Mouse (Mus musculus) limb, embryonic 15.5 days (tissue): ENCODE data around the gene Tnpo3. TPM values are rescaled to one million over a fixed set of nuclear protein-coding genes. Genes with fewer than 3 reads are reported as not detected.

ENCODE experiments used
- ATAC-seq: fragments of 200-750 bp; cut with Nextera tagmentation; 2 replicates; pipeline ENCODE4 v1.8.0; 2017; ENCODE audit warnings: low read depth, moderate TSS enrichment; ENCODE audit not compliant: insufficient number of reproducible peaks, low FRiP score, low TSS enrichment
- H3K27ac ChIP-seq: fragments of 300-500 bp; sonication (generic); 2 replicates; pipeline ENCODE4 v1.5.1; 2015; ENCODE audit warnings: moderate library complexity, mild to moderate bottlenecking, inconsistent platforms
- H3K27me3 ChIP-seq: fragments of 300-500 bp; sonication (generic); 2 replicates; pipeline ENCODE4 v1.6.1; 2015; ENCODE audit warnings: inconsistent platforms
- H3K36me3 ChIP-seq: fragments of 300-500 bp; sonication (generic); 2 replicates; pipeline ENCODE4 v1.6.1; 2015; ENCODE audit warnings: inconsistent platforms
- H3K4me1 ChIP-seq: fragments of 300-500 bp; sonication (generic); 2 replicates; pipeline ENCODE4 v1.6.1; 2015; ENCODE audit warnings: inconsistent platforms
- H3K4me2 ChIP-seq: fragments of 300-500 bp; sonication (generic); 2 replicates; pipeline ENCODE4 v1.6.1; 2015; ENCODE audit warnings: mild to moderate bottlenecking, inconsistent platforms
- H3K4me3 ChIP-seq: fragments of 300-500 bp; sonication (generic); 2 replicates; pipeline ENCODE4 v1.5.1; 2015; ENCODE audit warnings: mild to moderate bottlenecking, inconsistent platforms
- H3K9ac ChIP-seq: fragments of 300-500 bp; sonication (generic); 2 replicates; pipeline ENCODE4 v1.6.1; 2015; ENCODE audit warnings: inconsistent platforms
- H3K9me3 ChIP-seq: fragments of 300-500 bp; sonication (generic); 2 replicates; pipeline ENCODE4 v1.6.1; 2016; ENCODE audit warnings: inconsistent platforms
- WGBS: fragments of 180-500 bp; shearing (Covaris S2); methylation state at CpG from one replicate; pipeline ENCODE4 v1.1.7; 2015; 5-methylcytosine and 5-hydroxymethylcytosine counted together
- polyA plus RNA-seq: library from polyadenylated mRNA; unstranded; fragments of >200 nt; fragmentation: Nextera tagmentation; extraction: Ambion mirVana; gene quantifications from 2 replicates; pipeline ENCODE4 v1.2.1, GENCODE M21; 2015

The Tnpo3 gene
- polyA plus RNA-seq, 1 experiment from 2014 or later, result 80.0 TPM

DNA sequence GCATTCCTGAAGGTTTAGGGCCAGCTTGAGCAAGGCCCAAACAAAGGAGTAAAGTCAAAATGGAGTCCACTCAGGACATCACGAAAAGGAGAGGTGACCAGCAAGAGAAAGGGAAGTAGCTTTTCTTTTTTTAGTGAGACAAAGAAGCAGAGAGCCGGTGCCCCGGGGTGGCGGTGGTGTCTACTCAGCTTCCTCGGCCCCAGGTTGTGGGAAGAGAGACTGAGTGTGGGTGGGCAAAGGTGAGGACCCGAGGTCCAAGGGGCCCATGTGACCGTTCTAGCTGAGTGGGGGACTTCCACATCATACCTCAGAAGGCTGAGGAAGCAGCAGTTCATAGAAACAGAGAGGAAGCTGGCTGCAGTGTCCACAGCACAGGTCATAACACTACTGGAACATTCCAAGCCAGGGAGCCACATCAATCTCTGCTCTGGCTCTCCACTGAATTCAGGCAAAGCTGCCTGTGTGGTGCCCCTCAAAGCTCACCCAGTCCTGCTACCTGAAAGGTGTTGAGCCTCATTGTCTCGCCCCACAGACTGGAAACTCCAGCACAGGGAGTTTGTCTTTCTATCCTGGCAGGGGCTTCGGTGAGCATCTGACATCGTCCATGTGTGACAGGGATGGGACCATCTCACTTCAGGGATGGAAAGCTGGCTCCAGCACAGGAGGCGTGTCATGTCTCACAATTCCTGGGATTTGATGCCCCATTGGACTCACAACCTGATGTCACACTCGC lies 86.2 kb downstream of the Tnpo3 start:
- H3K27me3 ChIP-seq, result peaks cover 26% of the 10 kb centered on the region
- H3K9me3 ChIP-seq, result no peaks in the 10 kb centered on the region
- no peak overlapping the region for H3K9ac ChIP-seq
- WGBS, result 67% methylated on average over 12 of the region's 12 CpGs
- peaks cover 26% of the 10 kb centered on the region for H3K4me1 ChIP-seq
- H3K36me3 ChIP-seq, result no peaks in the 10 kb centered on the region
- H3K4me2 ChIP-seq, result no peak overlapping the region
- ATAC-seq, result no peak
- no peak overlapping the region for H3K27ac ChIP-seq
- H3K4me3 ChIP-seq, result no peak overlapping the region

DNA sequence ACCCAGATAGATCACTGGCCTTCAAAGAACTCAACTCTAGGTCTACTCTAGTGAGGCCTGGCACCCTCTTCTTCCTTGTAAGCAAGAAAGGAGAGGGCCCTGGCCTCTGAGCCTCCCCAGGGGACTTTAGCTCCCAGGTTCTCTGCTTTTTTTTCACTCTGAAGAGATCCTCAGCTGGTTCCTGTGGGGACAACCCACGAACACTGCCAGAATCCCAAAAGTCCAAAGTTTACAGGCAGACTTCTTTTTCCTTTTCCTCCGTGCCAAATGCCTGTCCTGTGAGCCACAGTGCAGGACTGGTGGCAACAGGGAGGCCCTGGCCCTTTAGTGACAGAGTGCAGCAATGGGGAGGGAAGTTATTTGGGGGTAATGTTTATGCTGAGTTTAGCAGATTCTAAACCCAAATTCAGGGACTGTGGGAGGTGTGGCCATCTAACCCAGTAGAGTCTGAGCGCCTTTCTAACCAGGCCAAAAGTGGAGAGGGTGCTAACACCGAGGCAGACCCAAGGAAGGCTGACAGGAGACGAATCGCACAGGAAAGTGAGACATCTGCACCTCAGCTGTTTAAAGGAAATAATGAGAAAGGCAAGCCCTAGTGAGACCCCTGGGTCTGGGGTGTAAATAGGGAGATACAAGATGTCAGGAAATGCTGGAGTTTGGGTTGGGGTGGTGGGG lies 86.9 kb downstream of the Tnpo3 start:
- H3K9me3 ChIP-seq, result no peaks in the 10 kb centered on the region
- no peak for ATAC-seq
- H3K9ac ChIP-seq, result no peak overlapping the region
- H3K36me3 ChIP-seq, result no peaks in the 10 kb centered on the region
- H3K4me2 ChIP-seq, result no peak overlapping the region
- 55% methylated on average over 6 of the region's 6 CpGs for WGBS
- H3K4me1 ChIP-seq, result peaks cover 19% of the 10 kb centered on the region
- H3K27ac ChIP-seq, result no peak overlapping the region
- H3K4me3 ChIP-seq, result no peak overlapping the region
- peaks cover 19% of the 10 kb centered on the region for H3K27me3 ChIP-seq

DNA sequence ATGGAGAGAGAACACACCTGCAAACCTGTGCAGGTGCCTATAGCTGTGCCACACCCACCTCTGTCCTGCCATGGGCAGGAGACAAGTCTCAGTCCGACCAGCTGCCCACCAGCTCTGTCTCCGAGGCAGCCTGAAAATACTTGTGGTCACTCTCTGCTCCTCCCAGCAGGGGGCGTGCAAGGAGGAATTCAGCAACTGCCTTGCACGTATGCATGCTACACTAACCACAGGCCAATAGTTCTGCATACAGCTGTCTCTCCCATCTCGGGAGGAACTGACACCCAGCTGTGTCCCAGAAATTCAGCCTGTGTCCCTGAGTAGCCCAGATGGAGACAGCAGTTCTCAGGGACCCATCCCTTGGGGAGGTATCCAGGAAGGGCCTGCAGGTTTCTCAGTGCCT lies 92.5 kb downstream of the Tnpo3 start:
- no peak overlapping the region for H3K27ac ChIP-seq
- ATAC-seq, result no peak
- H3K9ac ChIP-seq, result no peak overlapping the region

DNA sequence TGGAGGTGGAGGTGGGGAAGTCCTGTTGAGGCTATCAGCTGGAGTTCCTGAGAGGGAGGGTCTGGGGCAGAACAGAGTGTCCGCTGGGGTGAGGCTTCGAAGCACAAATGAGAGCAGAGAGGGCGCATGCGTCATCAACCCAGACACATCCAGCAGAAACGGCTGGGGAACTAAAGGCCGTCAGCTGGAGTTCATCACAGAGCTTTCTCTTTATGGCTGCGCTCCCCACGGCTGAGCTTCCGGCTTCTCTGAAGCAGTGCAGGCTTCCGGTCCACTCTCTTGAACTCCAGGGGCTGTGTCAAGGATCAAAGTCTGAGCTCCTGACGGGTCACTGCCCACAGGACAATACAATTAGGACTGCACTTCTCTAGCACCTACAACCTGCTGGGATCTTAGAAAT lies 96.4 kb downstream of the Tnpo3 start:
- H3K4me3 ChIP-seq, result peak overlapping the region; percentile 19
- H3K36me3 ChIP-seq, result no peaks in the 10 kb centered on the region
- no peaks in the 10 kb centered on the region for H3K27me3 ChIP-seq
- peak overlapping the region; percentile 37 for H3K4me2 ChIP-seq
- 0 out of 2 replicates have a peak overlapping the region, but pooled peaks have one; percentile 14 for H3K9ac ChIP-seq
- H3K27ac ChIP-seq, result peak overlapping the region; percentile 50; the same call in 1 of the 2 replicates
- peak; percentile 48; the same call in 1 of the 2 replicates for ATAC-seq
- 1% methylated on average over 11 of the region's 11 CpGs for WGBS
- no peaks in the 10 kb centered on the region for H3K9me3 ChIP-seq
- H3K4me1 ChIP-seq, result peaks cover 15% of the 10 kb centered on the region

More for the DNA sequence above, 92.5 kb downstream of the Tnpo3 start:
- no peak overlapping the region for H3K4me3 ChIP-seq
- H3K4me2 ChIP-seq, result no peak overlapping the region
- H3K27me3 ChIP-seq, result no peaks in the 10 kb centered on the region
- no peaks in the 10 kb centered on the region for H3K36me3 ChIP-seq
- 12% methylated on average over 5 of the region's 5 CpGs for WGBS
- H3K9me3 ChIP-seq, result no peaks in the 10 kb centered on the region
- peaks cover 6% of the 10 kb centered on the region for H3K4me1 ChIP-seq

DNA sequence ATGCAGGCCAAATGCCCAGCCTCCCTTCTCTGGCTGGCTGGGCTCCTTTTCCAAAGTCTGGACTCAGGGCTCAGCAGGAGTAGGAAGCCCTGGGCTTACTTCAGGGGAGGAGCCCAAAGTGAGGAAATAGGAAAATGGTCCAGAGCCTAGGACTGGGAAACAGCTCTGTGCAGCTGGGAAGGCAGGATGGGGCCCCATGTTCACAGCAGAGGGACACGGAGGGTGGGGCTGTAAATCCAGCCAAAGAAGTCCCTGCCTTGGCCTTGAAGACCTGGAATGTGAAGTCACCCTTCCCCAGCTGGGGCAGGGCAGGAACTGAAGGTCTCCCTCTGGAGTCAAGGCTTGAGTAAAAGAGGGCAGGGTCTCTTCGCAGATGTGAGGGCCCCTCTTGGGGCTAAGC lies 100.6 kb downstream of the Tnpo3 start:
- Histone ChIP-seq H3K4me3 (no peak overlapping the region), H3K4me2 (no peak overlapping the region), H3K27ac (peak overlapping the region; percentile 43; the same call in 1 of the 2 replicates), H3K36me3 (no peaks in the 10 kb centered on the region), H3K27me3 (no peaks in the 10 kb centered on the region), H3K4me1 (peaks cover 40% of the 10 kb centered on the region), H3K9ac (no peak overlapping the region), H3K9me3 (no peaks in the 10 kb centered on the region)
- ATAC-seq, result peak; percentile 64; the same call in 1 of the 2 replicates
- 24% methylated on average over 2 of the region's 2 CpGs for WGBS

DNA sequence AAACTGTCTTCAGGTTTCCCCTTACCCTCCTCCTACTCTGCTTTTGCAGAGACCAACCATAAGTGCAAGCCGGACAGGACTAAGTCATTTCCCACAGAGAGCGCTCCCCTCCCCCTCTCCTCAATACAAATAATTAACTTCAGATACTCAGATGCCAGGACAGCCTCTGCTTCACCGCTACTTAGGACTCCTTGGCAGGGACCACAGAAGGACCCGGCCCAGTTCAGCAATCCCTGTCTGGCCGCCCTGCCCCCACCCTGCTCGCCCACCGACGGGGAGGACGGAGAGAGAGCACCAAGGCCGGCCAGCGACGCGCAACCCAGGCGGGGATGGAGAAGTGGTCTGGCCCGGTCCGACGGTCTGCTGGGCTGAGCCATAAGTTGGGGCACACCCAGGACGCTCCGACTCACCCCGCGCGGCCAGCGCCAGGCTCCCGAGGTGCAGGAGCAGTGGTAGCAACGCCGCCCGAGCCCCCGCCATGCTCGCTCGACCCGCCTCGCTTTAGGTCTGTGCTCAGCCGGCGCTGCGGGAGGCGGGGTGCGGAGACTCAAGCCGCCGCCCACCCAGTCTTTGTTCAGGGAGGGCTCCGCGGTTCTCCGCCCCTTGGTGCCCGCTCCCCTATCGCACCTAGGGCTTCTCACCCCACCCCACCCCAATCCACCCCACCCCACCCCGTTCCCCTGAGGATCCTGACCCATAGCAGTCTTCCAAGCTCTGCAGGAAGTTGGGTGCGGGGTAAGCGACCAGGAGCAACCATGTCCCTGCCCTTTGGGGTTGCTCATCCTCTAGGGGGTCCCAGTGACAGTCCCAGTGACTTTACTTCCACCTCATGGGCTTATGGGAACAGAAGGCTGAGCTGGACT lies 102.0 kb downstream of the Tnpo3 start, which contains the start of gene Kcp:
TSS of gene Kcp (minus strand) at position 506 of the 863 bp plus-strand sequence.
- Histone ChIP-seq H3K27ac (peak within 1 kb of the TSS; percentile 18; the same call in 1 of the 2 replicates), H3K9ac (peak within 1 kb of the TSS; percentile 41), H3K4me2 (peak within 1 kb of the TSS; percentile 73), H3K36me3 (peaks cover 2% of the 10 kb centered on the region; the same call in 1 of the 2 replicates), H3K9me3 (no peaks in the 10 kb centered on the region), H3K4me3 (peak within 1 kb of the TSS; percentile 55), H3K27me3 (no peaks in the 10 kb centered on the region), H3K4me1 (peaks cover 34% of the 10 kb centered on the region)
- 0 out of 2 replicates have a peak, but pooled peaks have one; percentile 38 for ATAC-seq
- under 1% methylated on average over 47 of the region's 47 CpGs for WGBS

DNA sequence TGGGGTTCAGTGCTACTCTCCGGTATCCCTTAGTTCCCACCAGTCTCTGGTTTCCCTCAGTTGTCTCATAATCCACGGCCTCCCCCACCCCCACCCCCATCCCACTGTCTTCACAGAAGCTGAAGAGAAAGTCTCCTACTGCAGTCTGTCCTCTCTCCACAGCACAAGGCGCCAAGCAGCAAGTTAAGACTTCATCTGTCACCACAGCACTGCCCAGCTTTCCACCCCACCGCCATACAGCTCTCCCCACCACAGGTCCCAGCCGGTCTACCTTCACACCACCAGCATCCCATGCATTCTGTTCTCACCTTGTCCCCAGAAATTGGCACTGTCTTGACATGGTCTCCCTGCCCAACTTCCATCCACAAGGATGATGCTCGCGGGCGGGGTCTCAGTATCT lies 102.9 kb downstream of the Tnpo3 start:
- H3K27me3 ChIP-seq, result no peaks in the 10 kb centered on the region
- H3K36me3 ChIP-seq, result peaks cover 4% of the 10 kb centered on the region; the same call in 1 of the 2 replicates
- peak overlapping the region; percentile 11; the same call in 1 of the 2 replicates for H3K9ac ChIP-seq
- ATAC-seq, result no peak
- 14% methylated on average over 8 of the region's 8 CpGs for WGBS
- no peaks in the 10 kb centered on the region for H3K9me3 ChIP-seq
- peak overlapping the region; percentile 55 for H3K4me3 ChIP-seq
- H3K4me1 ChIP-seq, result peaks cover 34% of the 10 kb centered on the region
- no peak overlapping the region for H3K27ac ChIP-seq
- H3K4me2 ChIP-seq, result peak overlapping the region; percentile 73

DNA sequence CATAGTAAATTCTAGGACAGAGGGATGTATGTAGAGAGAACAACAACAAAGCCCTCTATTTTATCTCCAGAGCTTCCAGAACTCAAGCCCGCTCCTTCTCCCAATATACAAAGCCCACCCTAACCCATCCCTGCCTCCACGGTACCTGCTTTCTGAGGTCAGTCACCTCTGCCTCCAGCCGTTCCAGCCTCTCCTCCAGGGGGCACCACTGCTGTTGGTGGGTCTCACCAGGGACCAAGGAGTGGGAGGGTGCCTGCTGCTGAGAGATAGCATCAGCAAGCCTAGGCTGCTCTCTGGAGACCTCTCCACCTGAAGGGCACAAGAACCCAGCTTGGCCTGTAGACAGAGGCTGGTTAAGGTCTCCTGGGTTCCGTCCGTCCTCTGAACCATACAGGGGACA lies 104.2 kb downstream of the Tnpo3 start:
- Histone ChIP-seq H3K27ac (no peak overlapping the region), H3K9ac (no peak overlapping the region), H3K4me2 (no peak overlapping the region), H3K27me3 (no peaks in the 10 kb centered on the region), H3K9me3 (no peaks in the 10 kb centered on the region), H3K4me3 (no peak overlapping the region), H3K36me3 (peaks cover 4% of the 10 kb centered on the region; the same call in 1 of the 2 replicates), H3K4me1 (peaks cover 34% of the 10 kb centered on the region)
- 90% methylated on average over 5 of the region's 5 CpGs for WGBS
- no peak for ATAC-seq

DNA sequence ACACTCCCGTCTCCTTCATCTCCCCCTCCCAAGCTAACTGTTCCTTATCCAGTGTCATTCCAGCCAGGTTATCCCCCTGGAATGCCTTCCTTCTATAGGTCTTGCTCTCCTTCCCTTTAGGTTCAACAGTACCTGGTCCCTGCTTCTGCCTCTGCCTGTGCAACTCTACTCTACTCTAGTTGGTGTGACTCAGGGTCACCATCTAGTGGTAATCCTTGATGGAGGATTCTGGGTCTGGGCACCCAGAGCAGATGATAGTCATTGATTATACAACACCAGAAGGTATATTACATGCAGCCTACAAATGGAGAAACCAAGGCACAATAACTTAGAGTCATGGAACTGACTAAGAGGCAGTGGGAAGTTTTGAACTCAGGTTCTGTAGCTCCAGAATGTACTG lies 108.1 kb downstream of the Tnpo3 start:
- H3K9ac ChIP-seq, result no peak overlapping the region
- no peak overlapping the region for H3K4me3 ChIP-seq
- peaks cover 4% of the 10 kb centered on the region for H3K27me3 ChIP-seq
- peaks cover 16% of the 10 kb centered on the region; the same call in 1 of the 2 replicates for H3K36me3 ChIP-seq
- H3K4me2 ChIP-seq, result no peak overlapping the region
- no peak for ATAC-seq
- H3K4me1 ChIP-seq, result peaks cover 9% of the 10 kb centered on the region; the same call in 1 of the 2 replicates
- H3K9me3 ChIP-seq, result no peaks in the 10 kb centered on the region
- no peak overlapping the region for H3K27ac ChIP-seq
- 96% methylated on average over 1 of the region's 1 CpGs for WGBS

DNA sequence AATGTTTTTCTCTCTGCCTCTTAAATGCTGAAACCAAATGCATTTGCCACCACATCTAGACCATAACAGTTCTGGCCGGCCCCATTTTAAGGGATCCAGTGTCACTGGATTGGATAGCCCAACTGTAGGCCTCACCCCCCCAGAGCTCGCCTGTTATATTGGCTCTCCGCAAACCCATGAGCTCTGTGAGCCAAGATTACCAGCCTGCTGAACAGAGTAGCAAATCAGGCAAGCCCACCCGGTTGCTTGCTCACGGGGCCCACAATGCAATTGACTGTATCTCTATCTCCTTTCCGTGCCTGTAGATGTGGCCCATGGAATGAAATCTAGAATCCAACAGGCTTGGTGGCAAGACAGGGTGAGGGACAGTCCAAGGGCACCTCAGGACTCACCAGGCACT lies 108.9 kb downstream of the Tnpo3 start:
- Histone ChIP-seq H3K36me3 (peaks cover 23% of the 10 kb centered on the region), H3K4me3 (no peak overlapping the region), H3K4me1 (peaks cover 3% of the 10 kb centered on the region; the same call in 1 of the 2 replicates), H3K27ac (no peak overlapping the region), H3K9me3 (no peaks in the 10 kb centered on the region), H3K9ac (no peak overlapping the region), H3K27me3 (peaks cover 10% of the 10 kb centered on the region), H3K4me2 (no peak overlapping the region)
- no peak for ATAC-seq
- 90% methylated on average over 6 of the region's 6 CpGs for WGBS

DNA sequence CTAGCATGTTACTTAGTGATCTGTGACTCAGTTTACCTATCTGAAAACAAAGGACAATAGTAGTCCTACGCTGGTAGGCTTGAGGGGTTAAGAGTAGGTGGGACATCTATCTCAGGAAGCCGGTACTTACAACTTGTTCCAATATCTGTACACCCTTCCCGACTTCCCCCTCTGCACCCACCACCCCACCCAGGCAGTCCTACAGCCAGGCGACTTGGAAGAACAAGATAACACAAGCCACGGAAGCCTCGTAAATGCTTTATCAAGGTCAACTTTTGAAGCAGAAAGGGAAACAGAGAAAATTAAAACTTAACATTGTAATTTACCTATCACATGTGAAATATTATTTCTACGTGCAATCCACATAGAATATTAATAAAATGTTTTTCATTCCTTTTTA lies 109.5 kb downstream of the Tnpo3 start:
- no peak overlapping the region for H3K9ac ChIP-seq
- no peak for ATAC-seq
- 92% methylated on average over 7 of the region's 7 CpGs for WGBS

More for the DNA sequence above, 109.5 kb downstream of the Tnpo3 start:
- no peak overlapping the region for H3K4me3 ChIP-seq
- H3K27ac ChIP-seq, result no peak overlapping the region
- no peaks in the 10 kb centered on the region for H3K9me3 ChIP-seq
- H3K4me2 ChIP-seq, result no peak overlapping the region
- H3K4me1 ChIP-seq, result no peaks in the 10 kb centered on the region
- H3K27me3 ChIP-seq, result peaks cover 13% of the 10 kb centered on the region
- H3K36me3 ChIP-seq, result peaks cover 25% of the 10 kb centered on the region
